Mouse (Mus musculus) heart, postnatal 36 days (tissue): ENCODE results near the gene Vmn2r87. TPM values are rescaled to one million over a fixed set of nuclear protein-coding genes. Genes with fewer than 3 reads are reported as not detected.
"Not testable (repeated sequence)": the region's sequence is repeated elsewhere in the genome, so short reads cannot be mapped to it uniquely, and the experiment has no call there.

ENCODE experiments used
- DNase-seq, 2 experiments: peaks; one replicate each; pipeline ENCODE4 v3.0.0; 2021 to 2022
- intact Hi-C: fragments of 180-260 bp; cut with DNase I; formaldehyde crosslinking; loops from one replicate; pipeline ENCODE4 v1.15.1; 2025
- total RNA-seq, 2 experiments: library from RNA; stranded (reverse); gene quantifications; 2 replicates each; pipeline ENCODE4 v1.2.3; 2021

Vmn2r87 gene
- total RNA-seq, result not detected

DNA sequence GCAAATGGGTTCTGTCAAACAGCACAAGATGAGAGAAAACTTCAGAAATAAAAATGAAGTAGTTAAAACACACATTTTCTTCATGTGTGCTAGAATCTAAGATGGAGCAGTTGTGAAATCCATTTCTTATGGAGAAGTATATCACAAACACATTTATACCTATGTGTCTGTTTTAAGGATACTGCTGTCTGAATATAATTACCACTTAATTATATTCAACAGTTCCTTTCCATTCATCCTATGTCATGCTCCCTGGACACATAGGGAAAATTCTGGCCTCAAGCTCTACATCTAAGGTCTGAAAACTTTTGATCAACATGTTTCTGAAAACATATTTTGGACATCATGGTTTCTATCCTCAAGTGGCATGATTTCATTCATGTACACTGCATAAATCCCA, at the start of gene Vmn2r87:
Vmn2r87 (minus strand) TSS at position 101 of the 400 bp plus-strand sequence.
- intact Hi-C loops, result no loop called here
- no peak for DNase-seq

DNA sequence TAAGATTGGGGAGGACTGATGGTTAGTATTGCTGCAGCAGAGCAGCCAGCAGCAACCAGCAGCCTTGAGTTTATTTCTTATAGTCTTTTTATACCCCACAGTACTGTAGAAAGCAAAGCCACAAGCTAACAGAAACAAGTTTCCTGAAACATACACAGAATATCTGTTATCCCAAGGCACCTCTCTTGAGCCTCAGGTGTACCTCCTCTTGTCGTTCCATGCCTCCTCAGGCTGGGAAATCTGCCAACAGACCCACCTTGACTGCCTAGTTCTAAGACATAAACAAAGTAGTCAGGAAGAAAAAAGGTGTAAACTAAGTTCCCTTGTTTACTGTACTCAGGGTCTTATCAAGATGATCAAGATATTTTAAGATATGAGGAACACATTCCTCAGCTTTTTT, 47.1 kb upstream of the Vmn2r87 start:
- DNase-seq, intact Hi-C loops: not testable (repeated sequence)

DNA sequence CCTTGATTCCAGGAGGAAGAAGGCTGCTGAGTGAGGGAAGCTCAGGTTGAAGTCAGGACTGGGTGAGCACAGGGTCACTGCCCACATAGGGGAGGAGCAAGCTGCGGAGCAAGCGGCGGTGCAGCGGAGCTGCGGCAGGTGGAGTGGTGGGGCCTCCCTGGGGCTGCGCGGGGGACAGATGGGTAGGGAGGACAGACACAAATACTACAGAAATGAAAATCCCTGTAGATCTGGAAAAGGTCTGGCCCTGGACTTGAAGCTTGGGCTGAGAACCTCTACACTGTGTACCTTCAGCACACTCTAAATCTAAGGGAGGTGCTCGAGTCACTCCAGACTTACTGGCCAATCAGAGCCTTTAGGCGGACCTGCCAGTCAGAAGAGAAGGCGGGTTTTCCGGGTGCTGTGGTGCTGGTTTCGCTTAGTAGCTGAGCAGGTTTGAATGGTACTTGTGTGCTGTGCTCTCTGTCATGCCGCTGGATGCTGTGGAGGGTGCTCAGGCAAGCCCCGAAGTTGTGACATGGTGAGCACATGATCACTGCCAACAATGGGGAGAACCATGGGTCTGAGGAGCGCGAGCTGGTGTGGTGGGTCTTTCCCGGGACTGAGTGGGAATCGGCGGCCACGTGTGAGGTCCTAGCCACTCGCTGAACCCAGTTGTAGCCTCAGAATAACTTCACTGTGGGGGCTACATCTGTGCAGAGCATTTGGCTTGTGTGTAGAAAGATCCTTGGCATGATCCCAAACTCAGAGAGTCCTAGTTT, 44.9 kb upstream of the Vmn2r87 start:
- intact Hi-C loops, result not testable (repeated sequence)
- DNase-seq, result peak; percentile 54 to 62

DNA sequence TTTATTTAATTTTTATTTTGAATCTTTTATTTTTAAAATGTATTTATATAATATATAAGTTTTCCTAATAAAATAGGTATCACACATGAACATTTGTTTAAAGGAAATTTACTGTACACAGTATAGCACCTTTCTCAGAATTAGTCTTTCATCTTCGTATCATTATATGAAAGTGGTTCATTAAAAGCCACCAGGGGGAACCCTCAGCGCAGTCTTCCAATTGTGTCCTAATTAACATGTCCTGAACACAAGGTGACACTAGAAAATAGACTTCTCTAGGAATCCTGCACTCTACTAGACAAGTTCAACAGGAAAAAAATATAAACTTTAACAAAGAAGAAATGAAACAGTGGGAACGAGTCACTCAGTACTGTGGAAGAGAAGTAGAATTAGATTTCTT, 38.9 kb upstream of the Vmn2r87 start:
- intact Hi-C loops, result no loop called here
- DNase-seq, result no peak

DNA sequence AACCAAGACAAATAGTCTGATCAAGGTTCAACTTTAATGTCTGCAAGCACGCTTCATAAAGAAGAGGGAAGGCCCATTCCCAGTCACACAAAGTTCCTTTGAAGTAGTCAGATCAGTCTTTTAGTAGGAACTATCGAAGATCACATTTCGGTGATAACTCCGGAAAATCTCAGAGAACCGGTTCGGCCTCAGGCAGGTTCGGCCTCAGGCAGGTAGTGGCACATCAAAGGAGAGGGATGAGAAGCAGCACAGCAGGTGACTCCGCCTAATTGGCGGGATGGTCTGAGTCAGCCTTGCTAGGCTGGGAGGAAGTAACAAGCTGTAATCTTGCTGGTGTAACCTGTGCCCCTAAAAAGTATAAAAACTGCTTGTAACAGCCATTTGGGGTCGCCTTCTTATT, 30.7 kb upstream of the Vmn2r87 start:
- DNase-seq, result no peak
- intact Hi-C loops, result no loop called here

DNA sequence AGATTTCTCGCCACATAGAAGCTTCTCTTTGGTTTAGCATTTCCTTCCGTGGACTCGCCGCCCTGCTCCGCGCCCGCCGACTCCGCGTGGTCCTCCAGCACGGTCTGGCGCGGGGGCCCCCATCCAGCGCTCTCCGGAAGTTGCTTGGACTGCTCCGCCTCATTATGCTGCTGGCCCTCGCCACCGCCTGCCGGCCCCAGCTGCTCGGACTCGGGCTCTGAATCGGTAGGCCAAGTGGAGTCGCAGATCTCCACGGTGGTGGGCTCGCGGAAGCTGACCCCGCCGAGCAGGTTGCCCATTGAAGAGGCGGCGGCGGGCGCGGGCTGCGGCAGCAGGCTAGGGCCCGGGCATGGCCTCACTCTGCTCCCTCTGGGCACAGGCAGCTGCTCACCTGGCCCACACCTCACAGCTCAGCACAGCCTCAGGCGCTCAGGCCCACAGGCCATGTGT, 26.9 kb downstream of the Vmn2r87 start:
- intact Hi-C loops, result no loop called here

DNA sequence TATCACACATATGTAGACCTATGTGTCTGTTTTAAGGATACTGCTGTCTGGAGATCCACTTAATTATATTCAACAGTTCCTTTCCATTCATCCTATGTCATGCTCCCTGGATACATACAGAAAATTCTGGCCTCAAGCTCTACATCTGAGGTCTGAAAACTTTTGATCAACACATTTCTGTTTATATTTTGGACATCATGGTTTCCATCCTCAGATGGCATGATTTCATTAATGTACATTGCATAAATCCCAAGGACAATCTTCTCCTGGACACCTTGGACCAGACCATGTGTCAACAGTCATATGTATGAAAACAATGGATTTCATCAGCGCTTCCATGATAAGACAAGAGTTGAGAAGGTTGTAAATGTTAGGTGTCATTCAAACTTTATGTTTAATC, 41.2 kb downstream of the Vmn2r87 start, which contains the start of gene Vmn2r86:
Vmn2r86 (minus strand) TSS at position 101 of the 400 bp plus-strand sequence.
- intact Hi-C loops, DNase-seq: not testable (repeated sequence)

More for the DNA sequence above, 26.9 kb downstream of the Vmn2r87 start:
- DNase-seq, result peak in 1 of 2 experiments; percentile 2

DNA sequence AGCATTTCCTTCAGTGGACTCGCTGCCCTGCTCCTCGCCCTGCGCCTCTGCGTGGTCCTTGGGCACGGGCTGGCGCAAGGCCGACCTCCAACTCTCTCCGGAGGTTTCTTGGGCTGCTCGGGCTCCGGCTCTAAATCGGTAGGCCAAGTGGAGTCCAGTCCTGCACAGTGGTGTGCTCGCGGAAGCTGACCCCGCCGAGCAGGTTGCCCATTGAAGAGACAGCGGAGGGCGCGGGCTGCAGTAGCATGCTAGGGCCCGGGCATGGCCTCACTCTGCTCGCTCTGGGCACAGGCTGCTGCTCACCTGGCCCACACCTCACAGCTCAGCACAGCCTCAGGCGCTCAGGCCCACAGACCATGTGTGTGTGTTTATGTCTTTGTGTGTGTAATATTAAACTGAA, 52.4 kb downstream of the Vmn2r87 start:
- intact Hi-C loops, result no loop called here
- DNase-seq, result no peak

DNA sequence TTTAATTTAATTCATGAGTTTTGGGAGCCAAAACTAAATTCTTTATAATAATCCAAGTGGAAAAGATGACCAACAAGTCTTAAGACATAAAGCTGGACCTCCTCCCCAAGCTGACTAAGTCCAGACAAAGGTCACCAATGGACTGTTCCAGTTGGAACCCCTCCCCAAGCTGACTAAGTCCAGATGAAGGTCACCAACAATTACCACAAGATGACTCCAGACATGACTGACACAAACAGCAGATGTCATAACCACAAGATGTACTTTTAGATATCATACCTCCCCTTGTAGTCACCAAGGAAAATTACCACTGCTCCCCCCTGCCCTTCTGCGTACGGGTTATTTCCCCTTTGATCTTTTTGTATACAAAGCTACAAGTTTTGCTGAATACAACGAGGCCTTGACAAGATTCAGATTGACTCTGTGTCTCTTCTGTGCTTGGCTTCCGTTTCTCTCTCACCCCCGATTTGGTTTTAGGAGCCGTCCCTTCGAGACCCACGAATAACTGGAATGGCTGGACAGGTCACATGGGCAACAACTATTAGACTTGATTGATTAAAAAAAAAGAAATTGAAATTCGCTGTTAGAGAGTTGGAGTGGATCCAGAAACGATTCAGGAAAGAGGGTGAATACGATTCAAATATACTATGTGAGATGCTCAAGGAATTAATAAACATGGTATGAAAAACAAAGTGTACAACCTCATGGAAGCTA, 62.9 kb downstream of the Vmn2r87 start:
- DNase-seq, intact Hi-C loops: not testable (repeated sequence)

DNA sequence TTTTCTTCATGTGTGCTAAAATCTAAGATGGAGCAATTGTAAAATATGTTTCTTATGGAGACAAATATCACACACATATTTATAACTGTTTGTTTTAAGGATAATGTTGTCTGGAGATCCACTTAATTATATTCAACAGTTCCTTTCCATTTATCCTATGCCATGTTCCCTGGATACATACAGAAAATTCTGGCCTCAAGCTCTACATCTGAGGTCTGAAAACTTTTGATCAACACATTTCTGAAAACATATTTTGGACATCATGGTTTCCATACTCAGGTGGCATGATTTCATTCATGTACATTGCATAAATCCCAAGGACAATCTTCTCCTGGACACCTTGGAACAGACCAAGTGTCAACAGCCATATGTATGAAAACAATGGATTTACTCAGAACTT, 67.6 kb downstream of the Vmn2r87 start, which contains the start of gene Vmn2r85:
Vmn2r85 (minus strand) TSS at position 101 of the 400 bp plus-strand sequence.
- intact Hi-C loops, DNase-seq: not testable (repeated sequence)

DNA sequence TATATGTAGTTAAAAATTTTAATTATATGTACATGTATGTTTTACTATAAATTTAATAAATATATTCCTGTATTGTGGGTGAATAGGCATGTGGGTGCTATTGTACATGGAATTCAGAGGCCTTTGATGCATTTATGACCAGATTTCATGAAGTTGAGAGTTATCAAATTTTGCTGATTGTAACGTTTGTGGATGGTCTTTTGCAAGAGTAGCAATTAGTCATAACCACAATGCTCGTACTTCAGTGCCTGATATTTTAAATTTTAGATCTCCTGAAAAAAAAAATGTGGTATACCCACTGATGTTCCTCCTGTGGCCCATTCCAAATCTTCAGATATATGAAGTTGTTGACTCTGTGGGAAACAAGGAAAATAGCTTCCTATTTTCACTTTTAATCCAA, 74.8 kb downstream of the Vmn2r87 start:
- intact Hi-C loops, DNase-seq: not testable (repeated sequence)

Other genes starting within 250 kb of the Vmn2r87 start
- gene Neurod4, start 217.2 kb downstream of the Vmn2r87 start, total RNA-seq, result not detected
- under 1 TPM; 0.28 to 0.33 TPM for gene Tespa1, start 174.5 kb downstream of the Vmn2r87 start, total RNA-seq
- gene Vmn2r84, start 103.1 kb downstream of the Vmn2r87 start, total RNA-seq, result not detected
- not detected for gene Vmn2r85, start 67.7 kb downstream of the Vmn2r87 start, total RNA-seq
- not detected for gene Vmn2r86, start 41.3 kb downstream of the Vmn2r87 start, total RNA-seq